In the genomic region with DNA sequence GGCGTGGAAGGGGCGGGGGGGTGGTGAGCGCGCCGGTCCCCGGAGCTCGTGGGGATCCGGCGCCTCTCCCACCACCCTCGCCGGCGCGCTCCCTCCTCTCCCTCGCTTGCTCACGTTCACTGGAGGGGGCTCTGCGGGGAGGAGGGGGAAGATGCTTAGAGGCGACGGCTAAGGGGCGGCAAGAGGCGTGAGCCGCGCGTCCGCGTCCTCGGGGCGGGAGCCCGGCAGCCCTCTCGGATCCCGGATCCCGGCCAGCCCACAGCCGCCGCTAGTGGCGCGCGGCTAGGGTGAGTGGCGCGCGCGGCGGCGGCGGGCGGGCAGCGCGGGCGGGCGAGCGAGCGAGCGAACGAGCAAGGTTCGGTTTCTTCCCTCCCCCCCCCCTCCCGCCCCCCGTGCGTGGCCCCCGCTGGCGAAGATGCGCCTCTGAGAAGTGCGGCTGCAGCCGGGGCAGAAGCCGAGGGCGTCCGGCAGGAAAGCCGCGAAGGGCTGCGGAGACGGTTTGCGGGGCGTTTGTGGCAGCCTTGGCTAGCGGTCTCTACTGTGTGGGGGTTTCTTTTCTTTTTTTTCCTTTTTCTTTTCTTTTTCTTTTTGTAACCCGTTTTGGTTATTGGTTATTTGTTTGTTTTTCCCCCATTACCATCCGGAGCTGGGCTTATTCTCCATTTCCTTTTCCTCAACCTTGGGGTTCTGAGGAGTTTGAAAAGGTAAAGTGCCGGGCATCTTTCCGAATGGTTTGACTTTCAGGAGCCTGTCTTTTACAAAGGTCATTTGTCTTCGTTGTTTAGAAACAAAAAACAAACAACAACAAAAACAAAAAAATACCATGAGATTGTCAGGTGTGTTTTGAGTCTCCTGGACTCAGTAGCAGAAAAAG, we compare ENCODE assay signal across 8 mouse cellular contexts.
DNase-seq lines count a peak whose midpoint lies in the region; ATAC-seq and TF ChIP-seq lines count a peak whose summit lies in the region.

No protein-coding gene starts in this region.

- peak overlapping the region; percentile 95 for H3K4me2 ChIP-seq in forebrain, embryonic 11.5 days (ENCODE audit: low read depth, low read length, severe bottlenecking)
- H3K4me2 ChIP-seq in intestine, embryonic 15.5 days (replicated peaks), result peak overlapping the region; percentile 88
- H3K4me2 ChIP-seq in stomach, embryonic 15.5 days, result peak overlapping the region; percentile 88

- no peak overlapping the region; the same call in 1 of the 2 replicates for H3K27ac ChIP-seq in forebrain, embryonic 11.5 days (ENCODE audit: low read depth, low read length)
- H3K27ac ChIP-seq in intestine, embryonic 15.5 days, result no peak overlapping the region
- H3K27ac ChIP-seq in stomach, embryonic 15.5 days, result no peak overlapping the region

- peak overlapping the region; percentile 68 for H3K4me3 ChIP-seq in forebrain, embryonic 11.5 days (ENCODE audit: low read depth, low read length)
- H3K4me3 ChIP-seq in intestine, embryonic 15.5 days (replicated peaks), result peak overlapping the region; percentile 51
- peak overlapping the region; percentile 51 for H3K4me3 ChIP-seq in stomach, embryonic 15.5 days (replicated peaks)

- H3K9ac ChIP-seq in forebrain, embryonic 11.5 days (ENCODE audit: low read length), result peak overlapping the region; percentile 64
- H3K9ac ChIP-seq in intestine, embryonic 15.5 days, result no peak overlapping the region
- no peak overlapping the region for H3K9ac ChIP-seq in stomach, embryonic 15.5 days

- 0% methylated on average over 60 of the region's 76 CpGs for WGBS in forebrain, embryonic 11.5 days
- 2% methylated on average over 30 of the region's 76 CpGs for WGBS in intestine, embryonic 15.5 days
- 2% methylated on average over 48 of the region's 76 CpGs for WGBS in stomach, embryonic 15.5 days

- no peaks in the 10 kb centered on the region for H3K36me3 ChIP-seq in forebrain, embryonic 11.5 days (ENCODE audit: control insufficient read depth, insufficient read depth, low read length)
- H3K36me3 ChIP-seq in intestine, embryonic 15.5 days, result no peaks in the 10 kb centered on the region
- H3K36me3 ChIP-seq in stomach, embryonic 15.5 days, result no peaks in the 10 kb centered on the region

- DNase-seq in gastrocnemius, postnatal 14 days, result peak; percentile 6
- no peak for DNase-seq in gastrocnemius, adult 18-20 months (ENCODE audit: low spot score)
- DNase-seq in brain, embryonic 14.5 days (ENCODE audit: low read depth), result peak; percentile 86
- DNase-seq in forebrain, embryonic 11.5 days (ENCODE audit: low spot score), result peak; percentile 78
- DNase-seq in urinary bladder, adult 2 months (ENCODE audit: low spot score), result no peak

- TF ChIP-seq CTCF in brain, embryonic 14.5 days (IDR thresholded peaks at IDR 0.05; ENCODE audit: borderline replicate concordance, extremely low read depth, insufficient read depth, insufficient read length), result 0 out of 2 replicates have a peak, but pooled peaks have one; percentile 17

- peak; percentile 89 for ATAC-seq in forebrain, embryonic 11.5 days (replicated peaks; ENCODE audit: low FRiP score)
- peak; percentile 76 for ATAC-seq in intestine, embryonic 15.5 days
- ATAC-seq in megakaryocyte progenitor cell, adult 5-6 weeks (replicated peaks; ENCODE audit: poor library complexity), result 0 out of 2 replicates have a peak, but pooled peaks have one; percentile 34
- ATAC-seq in stomach, embryonic 15.5 days (ENCODE audit: insufficient read depth, low FRiP score, low read depth), result peak; percentile 31; the same call in 1 of the 2 replicates

- H3K27me3 ChIP-seq in forebrain, embryonic 11.5 days (ENCODE audit: control insufficient read depth, insufficient read depth, low read length), result peaks cover 42% of the 10 kb centered on the region
- H3K27me3 ChIP-seq in intestine, embryonic 15.5 days (replicated peaks), result peaks cover 57% of the 10 kb centered on the region
- peaks cover 60% of the 10 kb centered on the region for H3K27me3 ChIP-seq in stomach, embryonic 15.5 days (replicated peaks)

- intact Hi-C loops in gastrocnemius, postnatal 14 days (cut with DNase I; ENCODE audit: low total_unique reads), result no loop called here

- TF ChIP-seq POLR2A in brain, embryonic 14.5 days (IDR thresholded peaks at IDR 0.05; ENCODE audit: borderline replicate concordance, extremely low read depth, insufficient read depth, insufficient read length, poor library complexity, severe bottlenecking), result 0 out of 2 replicates have a peak, but pooled peaks have one; percentile 13

- peaks cover 5% of the 10 kb centered on the region; the same call in 1 of the 2 replicates for H3K4me1 ChIP-seq in forebrain, embryonic 11.5 days (replicated peaks; ENCODE audit: control insufficient read depth, insufficient read depth, low read length)
- H3K4me1 ChIP-seq in intestine, embryonic 15.5 days (replicated peaks), result 0 out of 2 replicates have a peak, but pooled peaks cover 7% of the 10 kb centered on the region
- peaks cover 3% of the 10 kb centered on the region for H3K4me1 ChIP-seq in stomach, embryonic 15.5 days

- H3K9me3 ChIP-seq in forebrain, embryonic 11.5 days (ENCODE audit: control insufficient read depth, low read length), result no peaks in the 10 kb centered on the region
- no peaks in the 10 kb centered on the region for H3K9me3 ChIP-seq in intestine, embryonic 15.5 days
- no peaks in the 10 kb centered on the region for H3K9me3 ChIP-seq in stomach, embryonic 15.5 days

Comparison
In these comparisons a context has a peak if more than half of its experiments do, and no peak if none do; other contexts are left out.
1. DNase-seq: peak in gastrocnemius, postnatal 14 days (single experiment), brain, embryonic 14.5 days (single experiment) and forebrain, embryonic 11.5 days (single experiment); none in gastrocnemius, adult 18-20 months (single experiment) and urinary bladder, adult 2 months (single experiment).
2. ATAC-seq: peak in every context shown above with its lines; median percentile 89 in forebrain, embryonic 11.5 days; 76 in intestine, embryonic 15.5 days; 34 in megakaryocyte progenitor cell, adult 5-6 weeks; 31 in stomach, embryonic 15.5 days.
3. Peak in every context shown above with its lines, with median percentiles within 50 percentile points of each other: H3K4me2 ChIP-seq and H3K4me3 ChIP-seq.